Mouse (Mus musculus): ENCODE results near the gene Abhd4.

Abhd4 gene

GRCm38 (mm10) chr14:54300136-54300535 is 46.1 kb downstream of the Abhd4 start:
- DNase-seq = no peak

- no peak for DNase-seq
Measured at GRCm38 (mm10) chr14:54300676-54301075, 46.7 kb downstream of the Abhd4 start.

GRCm38 (mm10) chr14:54311763-54312162 is 57.8 kb downstream of the Abhd4 start:
- DNase-seq = no peak
